Mouse (Mus musculus) heart, postnatal 0 days (tissue): Measurements from ENCODE around the gene Plekhd1. TPM values are rescaled to one million over a fixed set of nuclear protein-coding genes. Genes with fewer than 3 reads are reported as not detected.
A peak's percentile ranks its signal among the peaks of the same experiment; 100 is the strongest.

Experiments
- ATAC-seq: fragments of 200-750 bp; cut with Nextera tagmentation; 2 replicates; pipeline ENCODE4 v1.8.0; 2017; ENCODE audit warnings: low read depth, moderate number of reproducible peaks, moderate library complexity; ENCODE audit not compliant: insufficient read depth
- DNase-seq: peaks from one replicate; pipeline ENCODE4 v3.0.0-alpha.2; 2016; ENCODE audit warnings: low spot score
- H3K27ac ChIP-seq: fragments of 300-500 bp; sonication (generic); 2 replicates; pipeline ENCODE4 v1.5.1; 2014; ENCODE audit warnings: low read depth, mild to moderate bottlenecking
- H3K27me3 ChIP-seq: fragments of 300-500 bp; sonication (generic); 2 replicates; pipeline ENCODE4 v1.6.1; 2014; ENCODE audit warnings: low read length, mixed read lengths; ENCODE audit not compliant: control insufficient read depth, insufficient read depth
- H3K36me3 ChIP-seq: fragments of 300-500 bp; sonication (generic); replicated peaks from 2 replicates; pipeline ENCODE4 v1.6.1; 2014; ENCODE audit warnings: low read length, mixed read lengths; ENCODE audit not compliant: control insufficient read depth, insufficient read depth
- H3K4me1 ChIP-seq: fragments of 300-500 bp; sonication (generic); 2 replicates; pipeline ENCODE4 v1.6.1; 2014; ENCODE audit warnings: antibody characterized with exemption; ENCODE audit not compliant: control insufficient read depth, insufficient read depth
- H3K4me2 ChIP-seq: fragments of 300-500 bp; sonication (generic); 2 replicates; pipeline ENCODE4 v1.6.1; 2014; ENCODE audit warnings: low read depth, mild to moderate bottlenecking, low read length, moderate library complexity
- H3K4me3 ChIP-seq: fragments of 300-500 bp; sonication (generic); 2 replicates; pipeline ENCODE4 v1.5.1; 2014; ENCODE audit warnings: low read depth, low read length
- H3K9ac ChIP-seq: fragments of 300-500 bp; sonication (generic); replicated peaks from 2 replicates; pipeline ENCODE4 v1.6.1; 2014; ENCODE audit warnings: low read depth, low read length, mixed read lengths
- H3K9me3 ChIP-seq: fragments of 300-500 bp; sonication (generic); replicated peaks from 2 replicates; pipeline ENCODE4 v1.6.1; 2016; ENCODE audit warnings: low read length; ENCODE audit not compliant: control insufficient read depth
- CTCF ChIP-seq: IDR thresholded peaks from 2 replicates; pipeline ENCODE4 v1.5.1; 2016; ENCODE audit warnings: antibody characterized with exemption, control low read depth, low read depth
- EP300 ChIP-seq: IDR thresholded peaks from 2 replicates; pipeline ENCODE4 v1.6.1; 2016; ENCODE audit warnings: antibody characterized with exemption, low read depth
- WGBS: fragments of 180-500 bp; shearing (Covaris S2); extraction: QIAGEN DNeasy Blood & Tissue Kit; methylation state at CpG from one replicate; pipeline ENCODE4 v1.1.7; 2014; 5-methylcytosine and 5-hydroxymethylcytosine counted together
- polyA plus RNA-seq: library from polyadenylated mRNA; unstranded; fragments of >200 nt; fragmentation: Nextera tagmentation; extraction: Ambion mirVana; gene quantifications from 2 replicates; pipeline ENCODE4 v1.2.1, GENCODE M21; 2015
- total RNA-seq: library from RNA; depleted of rRNA; stranded (reverse); fragments of >200 nt; gene quantifications from 2 replicates; pipeline ENCODE4 v1.2.3, GENCODE M21; 2014; ENCODE audit warnings: low replicate concordance

Gene Plekhd1
- total and polyA plus RNA-seq, 2 experiments from 2014 or later = 0.19 to 2.3 TPM

DNA sequence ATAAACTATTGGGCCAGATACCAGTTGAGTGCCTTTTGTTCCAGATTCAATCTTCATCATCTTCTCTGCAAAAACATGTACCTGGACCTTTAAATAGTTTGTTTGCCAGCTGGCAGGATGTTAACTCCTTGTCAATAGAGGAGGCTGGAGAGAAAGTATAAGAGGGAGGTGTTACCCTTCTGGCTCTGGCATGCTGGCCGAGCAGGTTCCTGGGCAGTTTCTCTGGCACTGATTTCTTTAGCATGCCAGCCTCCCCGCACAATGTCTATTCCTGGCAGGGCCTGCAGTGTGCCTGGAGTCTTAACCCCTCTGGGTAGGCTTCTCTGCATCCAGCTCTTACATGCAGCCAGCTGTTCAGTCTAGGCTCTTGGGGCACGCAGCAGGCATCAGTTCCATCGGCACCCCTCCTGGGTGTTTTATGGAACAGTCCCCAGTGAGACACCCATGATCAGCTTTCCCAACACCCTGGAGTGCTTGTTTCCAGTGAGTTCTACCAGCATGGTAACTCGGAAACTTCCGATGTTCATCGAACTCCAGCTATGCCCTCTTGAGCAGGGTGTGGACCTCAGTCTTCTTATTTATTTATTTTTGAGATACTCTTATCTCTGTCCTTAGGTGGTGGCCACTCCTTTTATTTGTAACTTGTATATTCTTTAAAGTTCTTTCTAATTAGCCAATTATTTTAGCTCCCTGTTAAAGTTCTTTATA lies 38.3 kb upstream of the Plekhd1 start:
- peak overlapping the region; percentile 68 for H3K27ac ChIP-seq
- WGBS = 52% methylated on average over 7 of the region's 7 CpGs
- peak; percentile 92 for ATAC-seq

GRCm38 (mm10) chr12:80654659-80655025 lies 37.7 kb upstream of the Plekhd1 start:
- Histone ChIP-seq H3K36me3 (no peaks in the 10 kb centered on the region; the same call in 1 of the 2 replicates), H3K27ac (peak overlapping the region; percentile 68; the same call in 1 of the 2 replicates), H3K4me3 (no peak overlapping the region), H3K27me3 (no peaks in the 10 kb centered on the region), H3K4me1 (peaks cover 8% of the 10 kb centered on the region; the same call in 1 of the 2 replicates), H3K9me3 (no peaks in the 10 kb centered on the region), H3K4me2 (no peak overlapping the region), H3K9ac (0 out of 2 replicates have a peak overlapping the region, but pooled peaks have one; percentile 0)
- WGBS = 90% methylated on average over 3 of the region's 3 CpGs
- no peak for ATAC-seq
- TF ChIP-seq CTCF (no peak), EP300 (no peak)
- DNase-seq = no peak

More for the DNA sequence above, 38.3 kb upstream of the Plekhd1 start:
- TF ChIP-seq CTCF = no peak
- no peak for TF ChIP-seq EP300
- Histone ChIP-seq H3K4me1 (peaks cover 8% of the 10 kb centered on the region; the same call in 1 of the 2 replicates), H3K9ac (0 out of 2 replicates have a peak overlapping the region, but pooled peaks have one; percentile 0), H3K27me3 (no peaks in the 10 kb centered on the region), H3K36me3 (no peaks in the 10 kb centered on the region; the same call in 1 of the 2 replicates), H3K4me2 (peak overlapping the region; percentile 18; the same call in 1 of the 2 replicates), H3K4me3 (no peak overlapping the region), H3K9me3 (no peaks in the 10 kb centered on the region)
- peak; percentile 81 for DNase-seq

DNA sequence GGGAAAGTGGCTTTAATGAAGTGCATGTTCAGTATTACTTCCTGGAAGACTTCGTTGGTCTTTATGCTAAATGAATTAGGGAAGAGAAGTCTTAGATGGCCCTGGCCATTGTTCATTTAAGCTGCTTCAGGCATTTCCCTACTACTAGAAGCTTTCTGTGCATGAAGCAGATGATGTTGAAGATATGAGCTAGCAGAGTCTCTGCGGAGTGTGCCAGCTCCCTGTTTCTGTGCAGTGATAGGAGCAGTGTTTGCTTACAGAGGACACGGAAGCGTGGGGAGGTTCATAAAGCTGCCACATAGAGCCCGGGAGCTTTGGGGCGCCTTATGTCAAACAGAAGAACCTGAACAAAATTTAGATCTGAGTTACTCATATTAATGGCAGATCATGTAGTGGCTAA lies 33.7 kb upstream of the Plekhd1 start:
- no peak overlapping the region for H3K4me2 ChIP-seq
- H3K9ac ChIP-seq = no peak overlapping the region
- peaks cover 12% of the 10 kb centered on the region for H3K36me3 ChIP-seq
- WGBS = 81% methylated on average over 6 of the region's 6 CpGs
- H3K4me3 ChIP-seq = no peak overlapping the region
- ATAC-seq (no peak), DNase-seq (no peak)
- TF ChIP-seq CTCF = no peak
- no peak for TF ChIP-seq EP300
- H3K27me3 ChIP-seq = no peaks in the 10 kb centered on the region
- H3K4me1 ChIP-seq = peaks cover 8% of the 10 kb centered on the region; the same call in 1 of the 2 replicates
- no peaks in the 10 kb centered on the region for H3K9me3 ChIP-seq
- H3K27ac ChIP-seq = no peak overlapping the region

- no peak overlapping the region for H3K9ac ChIP-seq
- TF ChIP-seq CTCF (no peak), EP300 (no peak)
- H3K4me2 ChIP-seq = no peak overlapping the region
- H3K4me1 ChIP-seq = no peaks in the 10 kb centered on the region
- 55% methylated on average over 10 of the region's 10 CpGs for WGBS
- DNase-seq (no peak), ATAC-seq (no peak)
- no peak overlapping the region for H3K4me3 ChIP-seq
- no peaks in the 10 kb centered on the region for H3K9me3 ChIP-seq
- no peaks in the 10 kb centered on the region for H3K27me3 ChIP-seq
- no peak overlapping the region for H3K27ac ChIP-seq
- peaks cover 27% of the 10 kb centered on the region for H3K36me3 ChIP-seq
Observed at GRCm38 (mm10) chr12:80662322-80662721, 30.1 kb upstream of the Plekhd1 start.

DNA sequence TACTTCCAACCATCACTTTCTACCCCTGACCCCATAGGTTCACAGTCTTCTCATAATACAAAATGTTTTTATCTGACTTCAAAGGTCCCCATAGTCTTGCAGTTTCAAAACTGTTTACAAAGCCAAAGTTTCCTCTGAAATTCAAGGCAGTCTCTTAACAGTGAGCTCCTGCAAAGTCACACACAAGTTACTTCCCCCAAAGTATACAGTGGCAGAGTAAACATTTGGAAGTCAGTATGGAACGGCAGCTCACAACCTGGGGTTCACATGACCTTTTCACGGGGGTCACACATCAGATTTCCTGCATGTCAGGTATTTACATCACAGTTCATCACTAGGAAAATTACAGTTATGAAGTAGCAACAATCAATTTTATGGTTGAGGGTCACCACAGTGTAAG lies 28.5 kb upstream of the Plekhd1 start:
- Histone ChIP-seq H3K9ac (no peak overlapping the region), H3K4me1 (no peaks in the 10 kb centered on the region), H3K9me3 (no peaks in the 10 kb centered on the region), H3K27ac (no peak overlapping the region), H3K4me2 (no peak overlapping the region), H3K4me3 (no peak overlapping the region), H3K27me3 (no peaks in the 10 kb centered on the region), H3K36me3 (peaks cover 36% of the 10 kb centered on the region)
- no peak for TF ChIP-seq CTCF
- DNase-seq (no peak), ATAC-seq (no peak)
- WGBS = 75% methylated on average over 2 of the region's 2 CpGs

DNA sequence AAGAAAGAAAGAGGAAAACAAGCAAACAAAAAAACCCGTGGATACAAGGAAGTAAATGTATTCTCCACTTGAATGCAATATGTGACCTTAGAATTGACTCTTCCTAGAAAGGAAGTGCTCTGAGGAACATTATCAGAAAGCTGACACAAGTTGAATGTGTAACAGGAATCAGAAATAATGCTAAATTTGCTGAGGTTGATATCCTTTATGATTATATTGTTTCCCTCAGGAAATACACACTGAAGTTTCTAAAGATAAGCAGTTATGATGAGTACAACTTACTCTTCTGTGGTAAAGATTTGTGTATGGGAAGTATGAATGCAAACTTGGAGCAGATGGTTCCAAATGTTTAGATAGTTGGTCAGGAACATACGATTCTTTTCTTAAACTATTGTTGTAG lies 24.0 kb upstream of the Plekhd1 start:
- DNase-seq = no peak
- no peak overlapping the region for H3K27ac ChIP-seq
- no peaks in the 10 kb centered on the region for H3K9me3 ChIP-seq
- H3K4me3 ChIP-seq = no peak overlapping the region
- peaks cover 35% of the 10 kb centered on the region for H3K36me3 ChIP-seq
- H3K4me1 ChIP-seq = no peaks in the 10 kb centered on the region
- 69% methylated on average over 2 of the region's 2 CpGs for WGBS
- H3K9ac ChIP-seq = no peak overlapping the region
- TF ChIP-seq EP300 (no peak), CTCF (no peak)
- no peaks in the 10 kb centered on the region for H3K27me3 ChIP-seq
- H3K4me2 ChIP-seq = no peak overlapping the region
- ATAC-seq = no peak
